Mouse (Mus musculus): ENCODE measurements around the gene Gm49342.
"Not testable (repeated sequence)": the region's sequence is repeated elsewhere in the genome, so short reads cannot be mapped to it uniquely, and the experiment has no call there.

Gm49342 gene

GRCm38 (mm10) chr14:50938119-50938908 lies 6.0 kb upstream of the Gm49342 start:
- no peak for DNase-seq

GRCm38 (mm10) chr14:50938940-50939339 lies 5.4 kb upstream of the Gm49342 start:
- DNase-seq: no peak

GRCm38 (mm10) chr14:50944668-50945033 lies 334 bp downstream of the Gm49342 start:
- peak; percentile 81 for DNase-seq

- not testable (repeated sequence) for DNase-seq
Observed at GRCm38 (mm10) chr14:50945081-50945480, 764 bp downstream of the Gm49342 start.

GRCm38 (mm10) chr14:50945526-50945925 lies 1.2 kb downstream of the Gm49342 start:
- DNase-seq: not testable (repeated sequence)

DNA sequence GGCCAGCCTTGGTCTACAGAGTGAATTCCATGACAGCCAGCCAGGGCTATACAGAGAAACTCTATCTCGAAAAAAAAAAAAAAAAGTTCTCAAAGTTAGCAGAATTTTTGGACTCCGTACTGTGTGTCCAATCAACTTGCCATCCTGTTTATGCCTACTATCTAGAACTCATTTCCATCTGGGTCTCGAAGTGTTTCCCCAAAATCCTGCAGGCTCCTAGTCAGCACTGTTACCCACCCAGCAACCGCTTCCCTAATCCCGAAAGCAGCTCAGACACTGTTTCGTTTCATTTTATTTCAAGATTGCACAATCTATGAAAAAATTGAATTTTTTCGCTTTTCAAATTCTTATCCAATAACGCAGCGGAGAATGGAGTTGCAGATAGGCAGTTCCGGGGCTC lies 11.2 kb downstream of the Gm49342 start:
- no peak for DNase-seq

DNA sequence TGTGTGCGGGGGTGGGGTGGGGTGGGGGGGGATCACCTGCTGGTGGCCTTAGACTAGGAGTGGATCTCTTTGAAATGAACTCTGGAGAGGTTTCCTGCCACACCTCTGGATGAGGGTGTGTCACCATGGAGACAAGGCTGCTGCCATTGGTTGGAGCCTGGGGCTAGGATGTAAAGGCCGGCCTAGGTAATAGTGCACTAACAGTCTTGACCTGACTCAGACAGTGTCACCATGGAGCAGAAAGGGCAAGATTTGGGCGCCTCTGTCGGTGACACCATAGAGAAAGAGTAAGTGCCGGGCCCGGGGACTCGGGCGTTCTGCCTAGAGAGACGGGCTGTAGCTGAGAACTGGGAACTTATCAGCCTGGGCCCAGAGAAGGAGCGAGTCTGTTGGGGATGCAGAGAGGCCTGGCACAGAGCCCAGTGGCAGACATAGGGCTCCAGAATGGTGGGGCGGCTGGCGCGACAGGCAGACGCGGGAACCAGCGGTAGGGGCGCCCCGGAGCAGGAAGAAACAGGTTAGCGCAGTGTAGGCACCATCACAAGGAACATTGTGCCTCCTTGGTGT lies 11.7 kb downstream of the Gm49342 start, which contains the start of gene Pnp2:
Gene Pnp2, plus strand, starts transcription at position 51 of the 567 bp plus-strand sequence.
- DNase-seq: peak; percentile 77

GRCm38 (mm10) chr14:50956724-50957123 lies 12.4 kb downstream of the Gm49342 start:
- not testable (repeated sequence) for DNase-seq

GRCm38 (mm10) chr14:50957146-50957545 lies 12.8 kb downstream of the Gm49342 start:
- not testable (repeated sequence) for DNase-seq

DNA sequence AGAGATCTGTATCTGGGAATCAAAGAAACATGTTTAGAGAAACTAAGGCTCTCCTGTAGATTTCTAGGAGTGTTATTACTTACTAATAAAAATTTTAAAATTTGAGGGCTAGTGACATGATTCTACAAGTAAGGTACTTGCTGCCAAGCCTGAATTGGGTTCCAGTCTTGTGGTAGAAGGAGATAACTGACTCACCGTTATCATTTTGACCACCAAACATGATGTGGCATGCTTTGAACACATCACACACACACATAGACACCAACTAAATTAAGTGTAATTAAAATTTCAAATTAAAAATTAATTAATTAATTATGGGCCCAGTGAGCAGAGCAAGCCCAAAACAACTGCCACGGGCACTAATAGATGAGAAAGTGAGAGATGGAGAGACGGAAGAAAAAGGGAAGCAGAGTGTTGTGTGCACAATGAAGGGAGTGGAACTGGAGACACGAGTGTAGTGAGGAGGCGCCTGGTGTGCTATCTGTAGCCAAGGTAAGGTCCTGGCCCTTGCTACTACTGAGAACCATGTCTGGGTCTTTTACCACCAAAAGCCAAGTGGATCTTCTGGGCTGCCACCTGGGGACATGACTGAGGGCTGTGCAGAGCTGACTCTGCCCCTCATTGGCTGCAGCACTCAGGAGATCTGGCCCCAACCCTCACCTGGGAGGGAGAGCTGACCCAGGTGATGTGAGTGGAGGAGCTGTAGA lies 14.1 kb downstream of the Gm49342 start:
- DNase-seq: not testable (repeated sequence)

GRCm38 (mm10) chr14:50968216-50968980 lies 24.1 kb downstream of the Gm49342 start:
- DNase-seq: no peak

DNA sequence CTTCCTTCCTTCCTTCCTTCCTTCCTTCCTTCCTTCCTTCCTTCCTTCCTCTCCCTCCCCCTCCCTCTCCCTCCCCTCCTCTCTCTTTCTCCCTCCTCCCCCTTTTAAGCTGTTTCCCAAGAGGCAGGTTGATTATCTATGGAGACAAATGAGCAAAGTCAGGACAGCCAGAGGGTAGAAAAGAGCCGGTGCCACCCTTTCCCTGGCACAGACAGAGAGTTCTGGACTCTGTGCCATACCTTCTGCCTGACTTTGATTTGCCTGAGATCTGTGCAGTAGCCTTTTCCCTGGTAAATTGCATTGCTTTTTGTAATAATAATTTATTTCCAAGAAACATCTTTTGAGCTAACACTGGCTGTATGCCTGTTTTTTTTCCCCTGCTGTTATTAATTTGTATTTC lies 24.7 kb downstream of the Gm49342 start:
- DNase-seq: no peak

DNA sequence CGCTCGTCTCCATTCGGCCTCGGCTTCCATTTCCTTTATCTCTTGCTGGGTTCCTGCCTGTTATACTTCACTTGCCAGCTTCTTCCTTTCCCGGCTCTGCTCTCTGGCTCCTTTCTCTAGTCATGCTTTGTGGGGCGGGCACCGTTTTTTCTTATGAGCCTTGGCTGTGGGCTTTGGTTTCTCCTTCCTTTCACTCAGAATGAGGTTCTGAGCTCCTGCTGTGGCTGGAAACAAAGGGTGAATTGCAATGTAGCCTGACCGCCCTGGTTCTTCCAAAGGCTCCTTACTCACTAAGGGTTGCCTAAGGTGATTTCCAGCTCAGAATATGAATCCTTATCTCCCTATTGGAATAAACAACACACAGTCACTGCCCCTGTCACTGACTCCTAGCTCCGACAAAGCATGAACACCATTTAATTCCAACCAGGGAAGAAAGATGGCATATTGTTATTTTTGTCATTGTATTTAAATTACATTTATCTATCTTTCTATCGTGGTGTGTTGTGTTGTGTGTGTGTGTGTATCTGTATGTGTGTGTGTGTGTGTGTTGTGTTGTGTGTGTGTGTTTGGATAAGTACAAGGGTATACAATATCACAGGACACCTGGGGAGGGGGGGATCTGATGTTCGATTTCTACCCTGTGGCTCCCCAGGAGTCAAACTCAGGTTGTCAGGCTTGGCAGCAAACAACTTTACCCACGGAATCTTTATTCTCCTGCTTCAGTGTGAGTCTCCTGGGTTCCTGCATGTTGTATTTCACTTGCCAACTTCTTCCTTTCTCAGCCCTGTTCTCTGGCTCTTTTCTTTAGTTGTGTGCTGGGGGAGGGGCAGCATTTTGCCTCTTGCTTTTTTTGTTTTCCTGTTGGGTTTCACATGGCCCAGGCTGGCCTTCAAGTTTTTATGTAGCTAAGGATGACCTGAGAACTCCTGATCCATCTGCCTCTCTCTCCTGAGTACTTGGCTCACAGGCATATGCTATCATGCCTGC lies 25.5 kb downstream of the Gm49342 start:
- DNase-seq: peak; percentile 27

GRCm38 (mm10) chr14:50970822-50971221 lies 26.5 kb downstream of the Gm49342 start:
- no peak for DNase-seq

- not testable (repeated sequence) for DNase-seq
Observed at GRCm38 (mm10) chr14:50973054-50973453, 28.7 kb downstream of the Gm49342 start.

- no peak for DNase-seq
Observed at GRCm38 (mm10) chr14:50973700-50974099, 29.4 kb downstream of the Gm49342 start.

GRCm38 (mm10) chr14:50975001-50975400 lies 30.7 kb downstream of the Gm49342 start:
- DNase-seq: no peak

DNA sequence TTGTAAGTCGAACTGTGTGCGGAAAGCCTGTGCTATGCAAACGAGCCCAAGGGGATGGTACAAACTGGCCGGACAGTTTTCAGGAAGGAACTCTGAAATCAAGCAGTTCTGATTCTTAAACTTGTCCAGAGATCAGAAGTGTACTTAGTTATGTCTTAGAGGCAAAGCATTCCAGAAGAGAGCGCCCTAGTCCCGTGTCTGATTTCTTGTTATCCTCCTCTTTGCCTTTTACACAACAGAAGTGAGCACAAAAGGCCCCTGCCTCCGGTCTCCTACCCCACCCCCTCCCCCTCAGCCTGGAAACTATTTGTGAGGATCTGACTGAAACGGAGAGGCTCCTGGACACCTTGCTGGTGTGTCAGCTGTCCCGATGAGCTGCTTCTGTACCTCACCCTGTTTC lies 32.4 kb downstream of the Gm49342 start:
- no peak for DNase-seq

DNA sequence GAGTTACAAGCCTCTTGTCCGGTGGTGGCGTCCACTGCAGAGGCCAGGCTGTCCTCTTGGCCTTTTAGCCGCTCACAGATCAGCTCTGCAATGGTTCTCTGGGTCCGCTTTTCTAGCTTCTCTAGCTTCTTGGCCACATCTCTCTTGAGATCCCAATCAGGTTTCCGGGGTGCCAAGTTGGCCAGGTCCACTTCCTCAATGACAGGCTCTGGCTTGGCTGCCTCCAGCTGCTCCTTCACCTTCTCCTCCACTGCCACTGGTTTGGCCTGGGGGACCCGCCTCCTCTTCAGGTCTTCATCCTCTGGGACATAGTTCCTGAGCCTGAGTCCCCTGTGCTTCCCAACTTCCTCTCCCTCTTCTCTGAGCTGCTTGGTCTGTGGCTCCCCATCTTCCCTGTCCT lies 34.1 kb downstream of the Gm49342 start:
- not testable (repeated sequence) for DNase-seq

DNA sequence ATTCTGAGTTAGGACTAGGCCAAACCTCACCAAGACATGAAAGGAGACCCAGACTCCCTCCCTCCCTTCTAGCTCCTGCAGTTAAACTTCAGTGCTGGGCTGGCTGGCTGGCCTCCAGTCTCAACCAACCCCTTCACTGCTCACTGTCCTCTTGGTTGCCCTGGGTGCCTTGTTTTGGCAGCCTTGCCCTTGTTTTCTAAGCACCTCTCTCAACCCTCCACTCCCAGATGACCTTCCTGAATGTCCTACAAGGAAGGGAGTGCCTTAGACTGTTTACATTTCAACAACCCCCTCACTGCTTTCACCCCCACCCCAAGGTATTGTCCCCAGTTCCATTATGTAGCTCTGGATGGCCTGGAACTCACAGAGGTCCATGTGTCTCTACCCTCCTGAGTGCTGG lies 35.3 kb downstream of the Gm49342 start:
- no peak for DNase-seq

DNA sequence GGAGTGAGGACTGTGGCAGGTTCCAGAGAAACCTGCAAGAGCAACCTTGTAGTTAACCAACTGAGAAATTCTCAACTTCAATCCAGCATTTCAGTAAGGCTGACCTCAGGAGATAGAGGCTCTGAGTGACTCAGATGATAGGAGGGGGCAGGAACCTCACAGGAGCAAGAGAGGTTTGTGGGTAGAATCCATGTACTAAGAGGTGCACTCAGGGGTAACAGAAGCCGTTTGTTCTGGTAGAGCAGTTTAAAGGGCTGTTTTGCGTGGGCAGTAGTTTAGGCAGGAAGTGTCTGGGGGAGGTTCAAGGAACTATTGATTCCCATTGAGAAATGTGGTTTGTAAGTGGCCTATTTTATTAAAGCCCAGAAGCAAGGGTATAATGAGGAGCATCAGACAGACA lies 36.9 kb downstream of the Gm49342 start:
- DNase-seq: peak; percentile 18

- DNase-seq: no peak
Observed at GRCm38 (mm10) chr14:50981837-50982236, 37.5 kb downstream of the Gm49342 start.

All from thymus, postnatal 14 days (tissue).